Mouse (Mus musculus): ENCODE measurements at regions not wholly inside any gene's neighbourhood (a gene's known extent, or its start where the extent isn't known, plus 50 kb on each side); places are given as distances from the start of the nearest gene placed in this dataset.

DNA sequence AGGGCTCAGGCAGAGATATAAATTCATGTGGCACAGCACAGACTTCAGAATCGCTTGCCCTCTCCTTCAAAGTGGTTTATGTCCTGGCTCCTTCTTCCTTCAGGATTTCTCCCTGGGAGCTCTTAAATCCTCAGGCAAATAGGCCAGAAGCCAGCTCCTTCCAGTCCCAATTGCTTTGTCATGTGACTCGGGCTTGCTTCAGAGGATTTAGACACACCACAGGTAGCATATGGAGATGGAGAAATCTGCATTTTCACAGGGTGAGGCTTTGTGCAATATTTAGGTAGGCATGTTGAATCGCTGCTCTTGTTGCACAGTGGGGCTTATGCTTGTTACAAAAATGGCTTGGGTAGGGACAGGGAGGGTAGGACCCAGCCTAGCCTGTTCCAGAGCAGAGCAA is 309.8 kb downstream of the Cmpk2 start:
- DNase-seq = no peak

GRCm38 (mm10) chr12:26776986-26777385 is 308.0 kb downstream of the Cmpk2 start:
- no peak for DNase-seq

DNA sequence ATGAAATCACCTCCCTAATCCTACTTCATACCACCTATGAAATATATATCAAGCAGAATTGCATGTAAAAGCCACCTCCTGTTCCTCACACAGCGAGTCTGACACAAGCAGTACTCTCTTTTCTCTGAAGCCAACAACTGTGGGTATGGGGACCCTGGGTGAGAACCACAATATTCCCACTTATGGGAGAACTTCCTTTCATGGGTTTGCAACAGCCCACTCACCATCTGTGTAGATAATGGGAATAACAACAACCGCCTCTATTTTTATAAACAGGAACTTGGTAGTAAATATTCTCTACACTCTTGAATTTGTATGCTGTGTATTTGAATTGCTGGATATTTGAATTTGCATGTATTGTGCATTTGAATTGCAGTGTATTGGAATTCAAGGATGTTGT is 305.0 kb downstream of the Cmpk2 start:
- DNase-seq = no peak

DNA sequence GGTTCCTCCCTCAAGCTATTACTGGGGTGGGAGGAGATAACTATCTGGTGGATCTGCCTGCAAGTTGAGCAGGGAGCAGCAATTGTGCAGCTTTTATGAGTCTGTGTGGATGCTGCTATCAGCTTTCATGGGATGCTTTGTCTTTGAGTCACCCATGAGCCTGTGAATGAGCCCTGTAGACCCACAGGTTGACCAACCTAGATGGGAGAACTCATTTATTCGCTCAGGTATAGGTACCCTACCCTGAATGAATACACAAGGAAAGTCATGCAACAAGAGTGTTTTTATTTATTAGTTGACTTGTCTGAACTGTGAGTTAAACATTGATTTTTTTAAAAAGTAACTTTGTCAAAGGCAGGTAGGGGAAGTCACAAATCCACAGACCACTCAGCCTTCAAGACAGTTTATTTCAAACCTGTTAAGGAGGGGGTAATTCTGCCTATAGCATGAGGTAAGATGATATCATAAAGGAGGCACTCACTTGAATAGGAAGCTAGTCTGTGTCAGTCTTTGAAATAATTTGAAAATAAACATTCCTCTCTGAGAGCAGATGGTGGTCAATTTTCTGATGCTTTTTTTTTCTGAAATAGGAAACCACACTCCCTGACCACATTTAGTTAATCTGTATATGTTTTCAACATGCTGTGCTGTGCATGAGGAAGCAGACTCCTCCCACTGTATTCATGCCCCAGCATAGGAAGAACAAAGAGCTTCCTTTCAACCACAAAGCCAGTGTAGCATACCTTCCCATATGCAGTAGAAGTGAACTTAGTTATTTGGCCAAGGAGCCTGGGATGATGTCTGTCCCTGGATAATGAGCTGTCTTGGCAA is 302.0 kb downstream of the Cmpk2 start:
- no peak for DNase-seq

GRCm38 (mm10) chr12:26767551-26767950 is 298.5 kb downstream of the Cmpk2 start:
- DNase-seq = no peak

- no peak for DNase-seq
Measured at GRCm38 (mm10) chr12:26758657-26759325, 289.8 kb downstream of the Cmpk2 start.

DNA sequence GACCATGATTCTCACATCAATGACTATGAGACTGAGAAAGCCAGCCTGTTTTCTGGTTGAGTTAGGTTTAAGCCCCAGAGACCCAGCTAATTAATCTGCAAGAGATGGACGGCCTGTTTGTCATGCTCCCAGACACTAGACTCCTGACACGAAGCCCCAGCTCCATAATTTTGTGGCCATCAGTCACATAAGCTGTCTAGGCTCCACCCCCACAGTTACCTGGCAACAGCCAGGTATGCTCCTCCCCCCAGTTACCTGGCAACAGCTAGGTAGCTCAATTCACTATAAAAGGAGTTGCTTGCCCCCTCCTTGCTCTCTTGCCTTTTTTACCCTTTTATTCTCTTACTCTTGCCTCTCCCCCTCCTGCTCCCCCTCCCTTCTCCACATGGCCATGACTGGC is 287.3 kb downstream of the Cmpk2 start:
- no peak for DNase-seq

DNA sequence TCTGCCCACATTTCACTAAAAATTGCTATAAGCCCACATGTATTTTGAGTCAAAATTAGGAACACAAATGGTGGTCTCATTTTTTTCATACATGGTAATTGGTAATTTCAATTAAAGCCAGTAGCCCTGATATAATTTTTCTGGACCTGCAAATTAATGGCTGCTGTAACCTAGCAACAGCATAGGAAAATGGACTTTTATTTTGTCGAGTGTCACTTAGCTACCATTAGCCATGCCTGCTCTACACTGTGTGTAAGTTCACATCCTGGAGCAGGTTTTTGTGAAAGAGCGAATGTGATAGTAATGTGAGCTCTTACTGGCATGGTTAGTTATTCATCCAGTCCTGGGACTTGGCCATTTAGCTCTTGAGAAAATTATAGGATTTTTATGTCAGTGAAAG is 285.6 kb downstream of the Cmpk2 start:
- DNase-seq = no peak

- no peak for DNase-seq
Measured at GRCm38 (mm10) chr12:26734558-26734897, 265.5 kb downstream of the Cmpk2 start.

- no peak for DNase-seq
Measured at GRCm38 (mm10) chr12:26733822-26734557, 265.0 kb downstream of the Cmpk2 start.

DNA sequence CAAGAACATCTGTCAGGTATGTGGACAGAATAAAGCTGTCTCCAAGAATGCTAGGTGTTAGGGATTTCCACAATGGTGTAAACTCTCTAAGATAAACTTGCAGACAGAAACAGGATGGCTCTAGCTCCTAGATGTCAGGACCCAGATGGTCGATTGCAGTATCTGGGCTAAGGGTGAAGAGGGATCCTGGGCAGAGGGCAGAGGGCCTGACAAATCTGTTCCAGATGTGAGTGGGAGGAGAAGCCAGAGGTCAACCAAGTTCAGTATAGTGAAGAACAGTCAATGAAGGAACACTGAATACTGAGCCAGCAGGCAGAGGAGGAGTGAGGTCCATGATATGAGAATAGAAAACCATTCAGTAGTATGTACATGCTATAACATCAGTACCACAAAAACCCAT is 254.4 kb downstream of the Cmpk2 start:
- no peak for DNase-seq

DNA sequence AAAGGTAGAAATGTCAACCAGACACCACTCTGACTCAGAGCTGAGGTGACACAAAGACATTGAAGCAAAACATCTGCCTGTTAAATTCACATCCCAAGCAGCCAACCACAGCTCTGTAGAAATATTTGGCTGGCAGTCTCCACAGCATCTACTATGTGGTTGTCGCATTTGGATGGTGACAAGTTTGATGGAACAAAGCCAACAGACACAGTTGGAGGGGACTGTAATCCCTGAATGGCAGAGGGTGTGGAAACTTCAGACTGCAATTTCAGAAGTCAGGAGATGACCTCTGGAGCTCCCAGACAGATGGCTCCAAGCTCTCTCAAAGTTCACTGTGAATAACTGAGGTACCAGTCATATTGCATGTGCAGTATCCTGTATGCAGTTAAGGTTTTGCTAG is 229.8 kb downstream of the Cmpk2 start:
- no peak for DNase-seq

DNA sequence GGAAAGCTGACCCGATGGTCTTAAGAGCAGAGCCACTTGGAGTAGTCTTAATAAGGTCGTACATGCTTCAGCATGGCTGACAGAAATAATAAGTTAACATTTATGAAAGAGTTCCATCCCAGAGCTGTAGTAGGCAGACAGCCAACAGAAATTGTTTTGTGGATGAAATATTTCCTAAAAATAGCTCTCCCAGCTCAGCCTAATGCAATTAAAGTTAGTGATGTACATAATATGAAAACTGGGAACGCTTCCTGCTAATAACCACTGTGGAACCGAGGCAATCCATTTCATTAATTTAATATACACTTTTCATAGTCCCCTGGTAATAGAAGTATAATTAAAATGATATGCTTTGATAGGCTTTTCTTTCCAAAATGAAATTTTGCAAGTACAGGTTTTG is 219.0 kb downstream of the Cmpk2 start:
- DNase-seq = no peak

DNA sequence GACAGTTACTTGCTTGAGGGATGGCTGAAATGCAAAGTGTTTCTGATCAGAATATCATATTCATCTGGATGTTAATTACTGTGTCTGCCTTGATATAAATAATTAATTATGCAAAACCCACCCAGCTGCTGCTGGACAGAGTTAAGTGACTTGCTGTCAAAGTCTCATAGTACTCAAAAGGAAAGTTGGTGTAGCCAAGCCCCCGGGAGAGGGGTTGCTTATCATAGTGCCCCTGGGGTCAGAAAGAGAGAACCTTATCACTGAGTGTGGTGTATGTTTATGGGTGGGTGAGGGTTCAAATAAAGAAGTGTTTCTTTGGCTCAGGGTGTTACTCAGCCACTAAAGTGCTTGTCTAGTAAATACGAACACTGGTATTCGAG is 211.6 kb downstream of the Cmpk2 start:
- no peak for DNase-seq

GRCm38 (mm10) chr12:26679887-26680567 is 211.0 kb downstream of the Cmpk2 start:
- no peak for DNase-seq

GRCm38 (mm10) chr12:26665466-26665865 is 196.5 kb downstream of the Cmpk2 start:
- DNase-seq = no peak

DNA sequence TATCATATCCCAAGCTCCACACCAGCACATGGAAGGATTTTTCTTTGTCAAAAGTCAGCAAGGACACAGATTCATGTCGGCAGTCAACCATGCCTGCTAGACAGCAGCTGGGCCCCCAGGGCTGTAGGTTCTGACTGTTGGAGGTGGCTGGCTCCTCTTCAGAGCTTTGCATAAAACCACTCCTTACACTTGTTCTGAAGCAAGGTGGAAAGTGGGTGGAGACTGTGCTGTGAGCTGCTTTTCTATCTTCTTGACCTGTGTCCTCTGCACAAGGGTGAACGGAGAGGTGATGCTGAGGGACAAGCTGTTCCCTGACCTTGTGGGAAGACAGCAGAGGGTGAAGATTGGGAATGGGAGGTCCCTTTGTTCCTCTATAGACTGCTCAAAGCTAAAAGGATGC is 185.2 kb downstream of the Cmpk2 start:
- no peak for DNase-seq

GRCm38 (mm10) chr12:26653781-26654180 is 184.8 kb downstream of the Cmpk2 start:
- DNase-seq = no peak

DNA sequence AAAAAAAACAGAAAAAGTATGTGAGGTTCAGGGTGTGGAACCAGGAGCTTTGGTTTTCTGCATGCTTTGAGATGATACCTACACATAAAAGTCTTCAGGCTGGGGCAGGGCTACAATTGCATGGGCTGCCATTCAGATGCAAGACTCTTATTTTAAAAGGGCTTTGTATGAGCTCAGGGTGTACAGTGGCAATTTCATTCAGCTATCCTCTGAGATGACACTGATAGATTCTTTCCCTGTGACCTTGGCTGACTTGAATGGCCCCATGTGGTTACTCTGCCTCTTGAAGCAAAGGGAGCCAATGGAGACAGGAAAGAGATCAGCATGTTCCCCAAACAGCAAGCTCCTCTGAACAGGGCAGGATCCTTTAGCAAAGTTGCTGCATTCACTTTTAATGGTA is 177.1 kb downstream of the Cmpk2 start:
- DNase-seq = no peak

DNA sequence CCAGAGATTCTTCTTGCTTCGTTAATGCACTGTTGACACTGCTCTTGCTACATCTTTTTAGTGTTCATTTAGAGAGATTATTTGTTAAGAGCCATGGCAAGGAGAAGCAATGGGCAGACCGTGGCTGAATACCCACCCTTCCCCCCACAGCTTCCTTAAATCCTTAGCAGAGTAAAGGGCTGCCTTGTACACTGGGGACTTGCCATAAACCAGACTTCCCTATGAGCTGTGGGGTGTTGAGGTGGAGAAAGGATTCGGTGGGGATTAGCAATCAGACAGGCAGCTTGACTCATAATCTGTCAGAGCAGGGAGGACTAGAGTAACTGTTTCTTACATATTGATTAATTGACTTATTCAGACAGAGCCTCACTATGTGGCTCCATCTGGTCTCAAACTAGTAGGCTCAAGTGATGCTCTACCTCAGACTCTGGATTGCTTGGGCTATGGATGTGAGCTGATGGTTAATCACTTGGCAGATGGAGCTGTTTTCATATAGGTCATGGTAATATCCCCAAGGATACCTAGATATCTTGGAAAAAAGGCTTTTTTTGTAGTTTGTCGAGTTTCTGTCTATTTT is 166.7 kb downstream of the Cmpk2 start:
- DNase-seq = no peak

- no peak for DNase-seq
Measured at GRCm38 (mm10) chr12:26635253-26635652, 166.2 kb downstream of the Cmpk2 start.

GRCm38 (mm10) chr12:26631795-26632122 is 162.8 kb downstream of the Cmpk2 start:
- DNase-seq = no peak

GRCm38 (mm10) chr12:26631111-26631794 is 162.2 kb downstream of the Cmpk2 start:
- no peak for DNase-seq
